Mouse (Mus musculus): Measurements from ENCODE around the gene Ncf2. TPM values are rescaled to one million over a fixed set of nuclear protein-coding genes. Genes with fewer than 3 reads are reported as not detected.
A peak's percentile ranks its signal among the peaks of the same experiment; 100 is the strongest.

The Ncf2 gene
- polyA plus RNA-seq, 1 experiment, result 5.4 TPM

GRCm38 (mm10) chr1:152838841-152839240, 38.8 kb downstream of the Ncf2 start:
- Histone ChIP-seq H3K4me1 (ENCODE audit: control insufficient read depth, insufficient read depth, low read length) (peaks cover 2% of the 10 kb centered on the region; the same call in 1 of the 2 replicates), H3K4me3 (ENCODE audit: insufficient read depth, low read length) (no peak overlapping the region), H3K27ac (ENCODE audit: insufficient read depth, low read length) (0 out of 2 replicates have a peak overlapping the region, but pooled peaks have one; percentile 2)
- no peak for TF ChIP-seq CTCF (IDR thresholded peaks at IDR 0.05; ENCODE audit: extremely low read depth, insufficient read depth, low read length)
- no peak for TF ChIP-seq POLR2A (IDR thresholded peaks at IDR 0.05; ENCODE audit: extremely low read depth, insufficient read depth, low read length)

- no peak overlapping the region for H3K4me3 ChIP-seq (ENCODE audit: insufficient read depth, low read length)
- TF ChIP-seq CTCF (IDR thresholded peaks at IDR 0.05; ENCODE audit: extremely low read depth, insufficient read depth, low read length), result no peak
- no peak overlapping the region for H3K27ac ChIP-seq (ENCODE audit: insufficient read depth, low read length)
- peaks cover 2% of the 10 kb centered on the region; the same call in 1 of the 2 replicates for H3K4me1 ChIP-seq (ENCODE audit: control insufficient read depth, insufficient read depth, low read length)
Observed at GRCm38 (mm10) chr1:152840343-152840742, 40.3 kb downstream of the Ncf2 start.

- no peak for TF ChIP-seq POLR2A (IDR thresholded peaks at IDR 0.05; ENCODE audit: extremely low read depth, insufficient read depth, low read length)
- TF ChIP-seq CTCF (IDR thresholded peaks at IDR 0.05; ENCODE audit: extremely low read depth, insufficient read depth, low read length), result no peak
- Histone ChIP-seq H3K27ac (ENCODE audit: insufficient read depth, low read length) (no peak overlapping the region), H3K4me1 (ENCODE audit: control insufficient read depth, insufficient read depth, low read length) (peaks cover 2% of the 10 kb centered on the region; the same call in 1 of the 2 replicates), H3K4me3 (ENCODE audit: insufficient read depth, low read length) (no peak overlapping the region)
Observed at GRCm38 (mm10) chr1:152841057-152841456, 41.1 kb downstream of the Ncf2 start.

- Histone ChIP-seq H3K27ac (ENCODE audit: insufficient read depth, low read length) (no peak overlapping the region), H3K4me3 (ENCODE audit: insufficient read depth, low read length) (no peak overlapping the region), H3K4me1 (ENCODE audit: control insufficient read depth, insufficient read depth, low read length) (no peaks in the 10 kb centered on the region)
- no peak for TF ChIP-seq CTCF (IDR thresholded peaks at IDR 0.05; ENCODE audit: extremely low read depth, insufficient read depth, low read length)
- no peak for TF ChIP-seq POLR2A (IDR thresholded peaks at IDR 0.05; ENCODE audit: extremely low read depth, insufficient read depth, low read length)
Observed at GRCm38 (mm10) chr1:152844634-152845033, 44.6 kb downstream of the Ncf2 start.

- no peak overlapping the region for H3K27ac ChIP-seq (ENCODE audit: insufficient read depth, low read length)
- TF ChIP-seq POLR2A (IDR thresholded peaks at IDR 0.05; ENCODE audit: extremely low read depth, insufficient read depth, low read length) (no peak), CTCF (IDR thresholded peaks at IDR 0.05; ENCODE audit: extremely low read depth, insufficient read depth, low read length) (no peak)
- no peak overlapping the region for H3K4me3 ChIP-seq (ENCODE audit: insufficient read depth, low read length)
- no peaks in the 10 kb centered on the region for H3K4me1 ChIP-seq (ENCODE audit: control insufficient read depth, insufficient read depth, low read length)
Observed at GRCm38 (mm10) chr1:152845211-152845730, 45.3 kb downstream of the Ncf2 start.

GRCm38 (mm10) chr1:152846856-152847255, 46.9 kb downstream of the Ncf2 start:
- TF ChIP-seq CTCF (IDR thresholded peaks at IDR 0.05; ENCODE audit: extremely low read depth, insufficient read depth, low read length) (no peak), POLR2A (IDR thresholded peaks at IDR 0.05; ENCODE audit: extremely low read depth, insufficient read depth, low read length) (no peak)
- Histone ChIP-seq H3K4me1 (ENCODE audit: control insufficient read depth, insufficient read depth, low read length) (no peaks in the 10 kb centered on the region), H3K27ac (ENCODE audit: insufficient read depth, low read length) (no peak overlapping the region), H3K4me3 (ENCODE audit: insufficient read depth, low read length) (no peak overlapping the region)

GRCm38 (mm10) chr1:152869901-152870300, 69.9 kb downstream of the Ncf2 start:
- TF ChIP-seq POLR2A (IDR thresholded peaks at IDR 0.05; ENCODE audit: extremely low read depth, insufficient read depth, low read length) (no peak), CTCF (IDR thresholded peaks at IDR 0.05; ENCODE audit: extremely low read depth, insufficient read depth, low read length) (no peak)
- no peaks in the 10 kb centered on the region; the same call in 1 of the 2 replicates for H3K4me1 ChIP-seq (ENCODE audit: control insufficient read depth, insufficient read depth, low read length)
- H3K27ac ChIP-seq (ENCODE audit: insufficient read depth, low read length), result no peak overlapping the region
- no peak overlapping the region for H3K4me3 ChIP-seq (ENCODE audit: insufficient read depth, low read length)

GRCm38 (mm10) chr1:152871031-152871430, 71.0 kb downstream of the Ncf2 start:
- no peak for TF ChIP-seq POLR2A (IDR thresholded peaks at IDR 0.05; ENCODE audit: extremely low read depth, insufficient read depth, low read length)
- no peak for TF ChIP-seq CTCF (IDR thresholded peaks at IDR 0.05; ENCODE audit: extremely low read depth, insufficient read depth, low read length)
- no peak overlapping the region for H3K27ac ChIP-seq (ENCODE audit: insufficient read depth, low read length)
- H3K4me1 ChIP-seq (ENCODE audit: control insufficient read depth, insufficient read depth, low read length), result no peaks in the 10 kb centered on the region; the same call in 1 of the 2 replicates
- no peak overlapping the region for H3K4me3 ChIP-seq (ENCODE audit: insufficient read depth, low read length)

Other genes starting within 250 kb of the Ncf2 start
- gene Apobec4, start 49.6 kb upstream of the Ncf2 start, polyA plus RNA-seq (2012; rRNA removed), result not detected in 2 replicates
- gene Rgl1, start 33.8 kb upstream of the Ncf2 start, polyA plus RNA-seq (2012; rRNA removed), result 55.6 and 57.7 TPM in 2 replicates
- gene Arpc5, start 33.7 kb upstream of the Ncf2 start, polyA plus RNA-seq (2012; rRNA removed), result 103 and 111 TPM in 2 replicates
- 46.0 and 48.1 TPM in 2 replicates for gene Smg7, start 102.5 kb downstream of the Ncf2 start, polyA plus RNA-seq (2012; rRNA removed)
- gene Nmnat2, start 154.8 kb downstream of the Ncf2 start, polyA plus RNA-seq (2012; rRNA removed), result 84.2 and 88.1 TPM in 2 replicates